Mouse (Mus musculus): ENCODE results near the gene Sytl2.

DNA sequence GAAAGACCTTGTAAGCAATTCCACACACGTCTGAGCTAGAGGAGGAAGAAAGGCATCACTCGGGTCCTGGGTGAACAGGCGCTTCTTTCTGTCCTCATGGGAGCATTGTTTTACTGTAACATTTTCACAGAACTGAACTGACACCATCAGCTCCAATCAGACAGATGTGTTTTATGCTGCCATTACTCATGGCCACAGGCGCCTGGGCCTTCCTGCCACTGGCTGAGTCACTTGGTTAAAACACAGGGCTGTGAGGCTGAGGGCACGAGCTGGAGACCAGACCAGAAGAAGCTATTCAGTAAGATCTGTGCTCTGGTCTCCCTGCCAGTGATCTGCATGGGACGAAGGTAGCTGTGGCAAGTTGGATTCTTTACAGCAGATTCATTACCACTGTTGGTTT is 6.0 kb downstream of the Sytl2 start:
- TF ChIP-seq CTCF (conservative IDR thresholded peaks at IDR 0.05; ENCODE audit: low read length) (no peak), POU5F1 (IDR thresholded peaks at IDR 0.05; ENCODE audit: borderline replicate concordance, low read length) (no peak), NANOG (IDR thresholded peaks at IDR 0.05; ENCODE audit: borderline replicate concordance, low read length) (no peak)
